Mouse (Mus musculus) adrenal gland, adult 8-10 months (tissue): ENCODE measurements around the gene Smco1. TPM values are rescaled to one million over a fixed set of nuclear protein-coding genes. Genes with fewer than 3 reads are reported as not detected.
"Not testable (repeated sequence)": the region's sequence is repeated elsewhere in the genome, so short reads cannot be mapped to it uniquely, and the experiment has no call there.

Experiments
- DNase-seq: peaks from one replicate; pipeline ENCODE4 v3.0.0; 2022
- total RNA-seq, 4 experiments: library from RNA; stranded (reverse); gene quantifications; 2 replicates each; pipeline ENCODE4 v1.2.4; 2022

Gene Smco1
- not detected for total RNA-seq

GRCm38 (mm10) chr16:32271291-32271690, at the start of gene Smco1:
Gene Smco1 (plus strand): TSS chr16:32271468.
- DNase-seq, result no peak

- DNase-seq, result no peak
Measured at GRCm38 (mm10) chr16:32221803-32222202, 49.5 kb upstream of the Smco1 start.

- DNase-seq, result no peak
Measured at GRCm38 (mm10) chr16:32222399-32222798, 48.9 kb upstream of the Smco1 start.

GRCm38 (mm10) chr16:32232050-32232449, 39.2 kb upstream of the Smco1 start:
- peak; percentile 65 for DNase-seq

- no peak for DNase-seq
Measured at GRCm38 (mm10) chr16:32237930-32238680, 33.2 kb upstream of the Smco1 start.

- no peak for DNase-seq
Measured at GRCm38 (mm10) chr16:32239428-32240312, 31.6 kb upstream of the Smco1 start.

- no peak for DNase-seq
Measured at GRCm38 (mm10) chr16:32243901-32244300, 27.4 kb upstream of the Smco1 start.

GRCm38 (mm10) chr16:32246351-32246791, 24.9 kb upstream of the Smco1 start:
- DNase-seq, result peak; percentile 45

GRCm38 (mm10) chr16:32246952-32247370, 24.3 kb upstream of the Smco1 start, which contains the start of the genes Fbxo45 and Wdr53:
Gene Fbxo45 (minus strand): TSS chr16:32247158.
Gene Wdr53 (plus strand): TSS chr16:32247227.
- DNase-seq, result peak; percentile 98

- not testable (repeated sequence) for DNase-seq
Measured at GRCm38 (mm10) chr16:32264225-32264624, 7.0 kb upstream of the Smco1 start.

- no peak for DNase-seq
Measured at GRCm38 (mm10) chr16:32273338-32273737, 2.1 kb downstream of the Smco1 start.

GRCm38 (mm10) chr16:32275041-32275440, 3.8 kb downstream of the Smco1 start:
- DNase-seq, result no peak

GRCm38 (mm10) chr16:32275830-32276229, 4.6 kb downstream of the Smco1 start:
- no peak for DNase-seq

GRCm38 (mm10) chr16:32277308-32278256, 6.3 kb downstream of the Smco1 start, which contains the start of gene Rnf168:
Gene Rnf168 (plus strand): TSS chr16:32277459.
- DNase-seq, result peak; percentile 88

- no peak for DNase-seq
Measured at GRCm38 (mm10) chr16:32278396-32278795, 7.1 kb downstream of the Smco1 start.

GRCm38 (mm10) chr16:32280211-32280610, 8.9 kb downstream of the Smco1 start:
- no peak for DNase-seq

- DNase-seq, result no peak
Measured at GRCm38 (mm10) chr16:32282608-32283007, 11.3 kb downstream of the Smco1 start.

GRCm38 (mm10) chr16:32291821-32292220, 20.6 kb downstream of the Smco1 start:
- DNase-seq, result no peak

GRCm38 (mm10) chr16:32299617-32300016, 28.3 kb downstream of the Smco1 start:
- not testable (repeated sequence) for DNase-seq

GRCm38 (mm10) chr16:32303046-32303445, 31.8 kb downstream of the Smco1 start:
- no peak for DNase-seq

GRCm38 (mm10) chr16:32303886-32304285, 32.6 kb downstream of the Smco1 start:
- no peak for DNase-seq

- DNase-seq, result no peak
Measured at GRCm38 (mm10) chr16:32311970-32312369, 40.7 kb downstream of the Smco1 start.
